Mouse (Mus musculus): ENCODE data around the gene Ap1g2. TPM values are rescaled to one million over a fixed set of nuclear protein-coding genes. Genes with fewer than 3 reads are reported as not detected.

Ap1g2 gene
- 23.2 and 23.3 TPM in 2 replicates for polyA plus RNA-seq (2015; fragmentation: Nextera tagmentation; extraction: Ambion mirVana)

DNA sequence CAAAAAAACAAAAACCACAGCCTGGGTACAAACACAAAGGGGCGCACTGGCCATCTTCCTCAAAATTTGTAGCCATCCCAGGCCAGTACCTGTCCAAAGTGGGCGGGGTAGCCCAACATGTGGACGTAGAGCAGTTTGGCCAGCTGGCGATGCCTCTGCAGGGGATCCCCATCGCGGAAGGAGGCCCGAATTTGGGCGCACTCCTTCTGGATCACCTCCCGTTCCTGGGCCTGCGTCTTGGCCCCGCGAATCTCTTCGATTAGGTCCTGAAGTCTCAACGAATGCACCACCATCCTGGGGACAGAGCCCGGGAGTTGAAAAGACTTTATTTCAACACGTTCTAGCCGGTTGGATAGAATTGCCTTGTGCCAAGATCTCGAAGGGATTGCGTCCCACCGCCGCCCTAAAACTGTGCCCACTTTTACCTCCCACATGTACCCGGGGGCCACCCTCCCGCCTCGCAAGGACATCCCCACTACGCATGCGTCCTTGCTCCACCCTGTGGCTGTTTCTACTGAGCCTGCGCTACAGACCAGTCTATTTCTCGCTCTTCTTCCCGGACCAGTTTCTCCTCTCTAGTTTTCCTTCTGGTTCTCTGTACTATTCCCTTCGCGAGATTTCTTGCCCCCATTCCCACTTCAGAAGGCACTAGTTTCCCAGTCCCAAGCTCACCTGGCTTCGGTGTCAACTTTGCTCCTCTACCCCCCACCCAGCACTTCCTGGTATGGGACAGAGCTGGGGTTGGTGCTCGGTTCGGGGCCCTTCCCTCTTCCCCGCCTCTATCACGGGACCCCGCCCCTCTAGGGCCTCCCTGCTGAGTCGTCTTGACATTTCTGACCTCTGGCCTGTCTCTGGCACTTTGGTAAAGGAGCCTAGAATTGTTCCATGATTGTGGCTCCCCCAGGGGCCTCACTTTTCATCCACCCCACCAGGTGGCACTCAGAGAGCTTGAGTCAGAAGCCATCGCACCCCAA lies at the start of gene Ap1g2:
Ap1g2 (minus strand) TSS at position 758 of the 974 bp plus-strand sequence.
- Histone ChIP-seq H3K36me3 (ENCODE audit: insufficient read depth, low read length) (peaks cover 3% of the 10 kb centered on the region; the same call in 1 of the 2 replicates), H3K4me1 (ENCODE audit: insufficient read depth, low read length) (peaks cover 19% of the 10 kb centered on the region), H3K4me2 (replicated peaks; ENCODE audit: low read depth, low read length) (peak within 1 kb of the TSS; percentile 94), H3K27ac (ENCODE audit: low read length) (peak within 1 kb of the TSS; percentile 71), H3K9me3 (ENCODE audit: low read length) (no peaks in the 10 kb centered on the region), H3K27me3 (ENCODE audit: insufficient read depth, low read length) (peaks cover 18% of the 10 kb centered on the region), H3K4me3 (ENCODE audit: low read length) (peak within 1 kb of the TSS; percentile 56), H3K9ac (replicated peaks; ENCODE audit: low read length) (peak within 1 kb of the TSS; percentile 74)
- under 1% methylated on average over 39 of the region's 39 CpGs for WGBS
- peak; percentile 68 for ATAC-seq (ENCODE audit: low FRiP score, low TSS enrichment)

DNA sequence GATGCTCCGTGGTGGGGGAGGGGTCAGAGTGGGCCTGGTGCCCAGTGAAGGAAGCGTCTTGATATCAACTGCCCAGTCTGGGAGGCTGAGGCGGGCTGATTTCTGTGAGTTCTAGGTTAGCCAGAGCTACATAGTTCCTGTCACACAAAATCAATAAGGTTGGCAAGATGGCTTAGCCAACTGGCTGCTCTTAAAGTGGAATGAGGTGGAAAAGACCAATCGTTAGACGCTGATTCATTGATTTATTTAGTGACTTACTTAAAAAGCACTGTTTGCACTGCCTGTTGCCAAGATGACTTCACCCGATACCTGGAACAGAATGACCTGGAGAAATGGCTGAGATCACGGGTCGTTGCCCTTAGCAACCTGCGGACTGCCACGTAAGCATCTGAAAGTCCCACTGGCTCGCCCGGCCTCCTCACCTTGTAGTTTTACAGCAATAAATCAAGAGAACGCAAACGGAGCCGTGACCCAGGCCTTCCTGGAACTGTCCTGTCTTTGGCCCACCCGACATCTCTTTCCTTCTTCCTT lies 46.6 kb upstream of the Ap1g2 start:
- 69% methylated on average over 16 of the region's 16 CpGs for WGBS
- Histone ChIP-seq H3K27me3 (ENCODE audit: insufficient read depth, low read length) (no peaks in the 10 kb centered on the region), H3K9me3 (ENCODE audit: low read length) (no peaks in the 10 kb centered on the region), H3K4me3 (ENCODE audit: low read length) (no peak overlapping the region), H3K4me1 (ENCODE audit: insufficient read depth, low read length) (peaks cover 9% of the 10 kb centered on the region; the same call in 1 of the 2 replicates), H3K9ac (replicated peaks; ENCODE audit: low read length) (no peak overlapping the region), H3K4me2 (replicated peaks; ENCODE audit: low read depth, low read length) (no peak overlapping the region), H3K27ac (ENCODE audit: low read length) (no peak overlapping the region), H3K36me3 (ENCODE audit: insufficient read depth, low read length) (no peaks in the 10 kb centered on the region)
- ATAC-seq (ENCODE audit: low FRiP score, low TSS enrichment): no peak

DNA sequence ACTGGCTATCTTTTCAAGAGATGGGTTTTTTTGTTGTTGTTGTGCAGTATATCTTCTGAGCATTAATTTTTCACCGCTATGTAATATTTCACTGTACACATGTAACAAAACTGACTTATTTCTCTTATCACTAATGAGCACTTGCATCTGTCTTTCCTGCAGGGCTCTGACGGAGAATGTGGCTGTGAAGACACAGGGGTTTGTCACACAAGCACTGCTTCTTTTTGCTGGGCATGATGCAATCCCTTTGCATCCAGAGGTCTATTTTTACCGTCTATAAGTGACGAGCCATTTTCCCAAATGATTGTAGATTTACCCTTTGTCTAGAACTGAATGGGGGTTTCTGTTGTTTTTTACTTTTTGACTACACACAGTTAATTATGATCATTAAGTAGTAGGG lies 45.8 kb upstream of the Ap1g2 start:
- ATAC-seq (ENCODE audit: low FRiP score, low TSS enrichment): no peak
- peaks cover 5% of the 10 kb centered on the region; the same call in 1 of the 2 replicates for H3K4me1 ChIP-seq (ENCODE audit: insufficient read depth, low read length)
- WGBS: 83% methylated on average over 4 of the region's 4 CpGs

DNA sequence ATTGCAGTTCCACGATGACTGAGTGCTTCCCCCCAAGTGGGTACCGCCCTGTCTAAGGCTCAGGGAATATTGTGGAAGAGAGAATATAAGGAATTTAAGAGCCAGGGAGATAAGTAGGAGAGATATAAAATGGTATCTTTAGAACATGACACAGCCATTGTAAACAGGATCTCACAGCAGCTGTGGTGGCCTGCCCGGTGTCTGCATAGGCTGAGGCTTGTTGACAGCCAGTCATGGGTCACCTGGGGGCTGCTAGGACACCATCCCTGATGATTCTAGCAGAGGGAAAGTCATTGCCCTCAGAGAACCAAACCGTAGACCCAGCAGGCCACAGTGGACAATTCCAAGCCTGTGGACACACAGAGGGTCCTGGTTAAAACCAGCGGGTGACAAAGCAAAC lies 44.6 kb upstream of the Ap1g2 start:
- H3K36me3 ChIP-seq (ENCODE audit: insufficient read depth, low read length): no peaks in the 10 kb centered on the region
- H3K27ac ChIP-seq (ENCODE audit: low read length): no peak overlapping the region
- 66% methylated on average over 5 of the region's 5 CpGs for WGBS
- H3K9ac ChIP-seq (replicated peaks; ENCODE audit: low read length): no peak overlapping the region
- no peaks in the 10 kb centered on the region for H3K9me3 ChIP-seq (ENCODE audit: low read length)
- H3K4me3 ChIP-seq (ENCODE audit: low read length): no peak overlapping the region
- H3K27me3 ChIP-seq (ENCODE audit: insufficient read depth, low read length): no peaks in the 10 kb centered on the region
- H3K4me1 ChIP-seq (ENCODE audit: insufficient read depth, low read length): 0 out of 2 replicates have a peak, but pooled peaks cover 3% of the 10 kb centered on the region
- no peak overlapping the region for H3K4me2 ChIP-seq (replicated peaks; ENCODE audit: low read depth, low read length)
- ATAC-seq (ENCODE audit: low FRiP score, low TSS enrichment): no peak

More for the DNA sequence above, 45.8 kb upstream of the Ap1g2 start:
- Histone ChIP-seq H3K27ac (ENCODE audit: low read length) (no peak overlapping the region), H3K4me2 (replicated peaks; ENCODE audit: low read depth, low read length) (no peak overlapping the region), H3K36me3 (ENCODE audit: insufficient read depth, low read length) (no peaks in the 10 kb centered on the region), H3K9ac (replicated peaks; ENCODE audit: low read length) (no peak overlapping the region), H3K27me3 (ENCODE audit: insufficient read depth, low read length) (no peaks in the 10 kb centered on the region), H3K4me3 (ENCODE audit: low read length) (no peak overlapping the region), H3K9me3 (ENCODE audit: low read length) (no peaks in the 10 kb centered on the region)

DNA sequence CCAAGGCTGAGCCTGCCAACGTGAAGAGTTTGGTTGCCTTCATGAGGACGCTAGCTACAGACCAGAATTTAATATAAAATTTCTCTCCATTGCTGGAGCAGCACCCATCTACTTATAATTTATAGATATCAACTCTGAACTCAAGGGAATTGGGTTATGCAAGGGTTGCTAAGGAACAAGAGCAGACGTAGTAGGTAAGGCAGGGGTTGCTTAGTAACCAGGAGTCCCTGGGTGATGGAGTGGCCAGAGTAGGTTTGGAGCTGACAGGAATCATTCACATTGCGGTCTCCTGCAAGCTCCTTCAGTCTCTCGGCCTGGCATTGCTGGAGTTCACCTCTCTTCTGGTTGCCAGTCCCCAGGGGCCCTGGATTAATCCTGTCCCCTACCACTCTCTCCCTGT lies 42.6 kb upstream of the Ap1g2 start:
- WGBS: 78% methylated on average over 5 of the region's 5 CpGs
- Histone ChIP-seq H3K27me3 (ENCODE audit: insufficient read depth, low read length) (no peaks in the 10 kb centered on the region), H3K4me3 (ENCODE audit: low read length) (no peak overlapping the region), H3K9ac (replicated peaks; ENCODE audit: low read length) (no peak overlapping the region), H3K4me2 (replicated peaks; ENCODE audit: low read depth, low read length) (no peak overlapping the region), H3K36me3 (ENCODE audit: insufficient read depth, low read length) (no peaks in the 10 kb centered on the region), H3K9me3 (ENCODE audit: low read length) (no peaks in the 10 kb centered on the region), H3K4me1 (ENCODE audit: insufficient read depth, low read length) (0 out of 2 replicates have a peak, but pooled peaks cover 3% of the 10 kb centered on the region), H3K27ac (ENCODE audit: low read length) (no peak overlapping the region)
- no peak for ATAC-seq (ENCODE audit: low FRiP score, low TSS enrichment)

DNA sequence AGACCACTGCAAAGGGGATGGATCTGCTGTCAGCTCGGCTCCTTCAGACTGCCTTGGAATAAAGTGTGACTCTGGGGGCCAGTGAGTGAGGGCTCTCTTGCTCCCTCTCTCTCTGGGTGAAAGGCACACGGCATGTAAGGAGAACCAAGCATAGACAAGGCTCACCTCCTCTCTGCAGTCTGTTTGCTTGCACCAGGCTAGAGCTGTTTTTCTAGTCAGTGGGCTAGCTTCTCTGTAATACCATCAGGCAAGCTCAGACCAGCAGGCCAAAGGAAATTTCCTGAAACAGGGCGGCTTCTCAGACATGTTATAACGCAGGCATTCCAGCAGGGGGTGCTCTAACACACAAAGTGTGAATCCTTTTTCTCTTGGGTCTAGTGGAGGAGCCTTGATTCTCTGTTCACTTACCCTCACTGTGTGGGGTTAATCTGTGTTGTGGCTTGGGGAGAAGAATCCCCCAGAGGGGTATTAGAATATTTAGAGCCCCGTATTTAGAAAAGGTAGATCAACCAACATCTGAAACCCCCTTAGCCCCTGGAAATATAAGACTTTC lies 42.0 kb upstream of the Ap1g2 start:
- Histone ChIP-seq H3K4me2 (replicated peaks; ENCODE audit: low read depth, low read length) (no peak overlapping the region), H3K36me3 (ENCODE audit: insufficient read depth, low read length) (no peaks in the 10 kb centered on the region), H3K27me3 (ENCODE audit: insufficient read depth, low read length) (no peaks in the 10 kb centered on the region), H3K27ac (ENCODE audit: low read length) (no peak overlapping the region), H3K9ac (replicated peaks; ENCODE audit: low read length) (no peak overlapping the region), H3K9me3 (ENCODE audit: low read length) (no peaks in the 10 kb centered on the region), H3K4me3 (ENCODE audit: low read length) (no peak overlapping the region), H3K4me1 (ENCODE audit: insufficient read depth, low read length) (0 out of 2 replicates have a peak, but pooled peaks cover 3% of the 10 kb centered on the region)
- ATAC-seq (ENCODE audit: low FRiP score, low TSS enrichment): 0 out of 2 replicates have a peak, but pooled peaks have one; percentile 39
- 27% methylated on average over 5 of the region's 5 CpGs for WGBS

DNA sequence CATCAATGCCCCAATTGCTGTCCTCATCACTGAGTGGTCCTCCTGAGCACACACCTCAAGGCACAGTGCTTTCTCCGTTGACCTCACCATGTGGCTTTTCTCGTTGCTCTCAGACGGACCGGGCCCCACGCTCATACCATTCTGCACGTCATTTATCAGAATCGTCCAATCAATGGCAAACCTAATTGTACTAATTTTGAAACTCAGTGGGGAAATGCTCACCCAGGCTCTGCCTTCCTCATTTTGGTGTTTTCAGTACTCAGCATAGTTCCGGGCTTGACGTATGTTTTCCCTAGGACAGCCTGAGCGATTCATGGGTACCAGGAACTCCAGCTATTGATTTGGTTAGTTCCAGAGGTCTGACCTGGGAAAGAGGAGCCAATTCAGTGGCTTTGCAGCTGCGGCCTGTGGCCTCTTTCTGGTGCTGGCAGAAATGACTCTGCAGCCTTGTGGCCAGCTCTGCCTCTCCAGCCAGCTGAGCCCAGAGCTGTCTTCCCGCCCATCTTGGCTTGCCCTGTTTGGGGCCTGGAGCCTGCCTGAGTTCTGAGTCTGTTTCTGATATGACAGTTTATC lies 40.5 kb upstream of the Ap1g2 start:
- H3K9me3 ChIP-seq (ENCODE audit: low read length): no peaks in the 10 kb centered on the region
- H3K4me1 ChIP-seq (ENCODE audit: insufficient read depth, low read length): 0 out of 2 replicates have a peak, but pooled peaks cover 3% of the 10 kb centered on the region
- H3K4me3 ChIP-seq (ENCODE audit: low read length): no peak overlapping the region
- no peak overlapping the region for H3K9ac ChIP-seq (replicated peaks; ENCODE audit: low read length)
- no peaks in the 10 kb centered on the region for H3K36me3 ChIP-seq (ENCODE audit: insufficient read depth, low read length)
- H3K27ac ChIP-seq (ENCODE audit: low read length): no peak overlapping the region
- WGBS: 86% methylated on average over 12 of the region's 12 CpGs
- ATAC-seq (ENCODE audit: low FRiP score, low TSS enrichment): no peak
- H3K27me3 ChIP-seq (ENCODE audit: insufficient read depth, low read length): no peaks in the 10 kb centered on the region
- no peak overlapping the region for H3K4me2 ChIP-seq (replicated peaks; ENCODE audit: low read depth, low read length)

DNA sequence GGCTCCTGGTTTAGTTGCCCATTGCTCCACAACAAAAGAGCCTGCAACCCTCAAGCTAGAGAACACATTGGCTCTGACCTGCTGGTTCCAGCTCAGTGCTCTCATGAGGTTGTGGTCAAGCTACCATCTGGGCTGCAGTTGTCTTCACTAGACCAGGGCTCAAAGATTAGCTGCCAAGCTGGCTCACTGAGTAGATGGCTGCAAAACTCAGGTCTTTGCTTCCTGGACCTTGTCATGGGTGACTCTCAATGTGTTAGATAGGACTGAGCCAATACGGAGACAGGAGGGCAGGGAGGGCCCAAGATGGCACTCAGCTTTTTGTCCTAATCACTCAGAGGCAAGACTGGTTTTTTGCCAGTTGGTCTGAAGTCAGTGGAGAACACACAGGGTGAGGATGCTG lies 39.9 kb upstream of the Ap1g2 start:
- no peak for ATAC-seq (ENCODE audit: low FRiP score, low TSS enrichment)
- Histone ChIP-seq H3K4me1 (ENCODE audit: insufficient read depth, low read length) (no peaks in the 10 kb centered on the region), H3K27ac (ENCODE audit: low read length) (no peak overlapping the region), H3K36me3 (ENCODE audit: insufficient read depth, low read length) (no peaks in the 10 kb centered on the region), H3K4me3 (ENCODE audit: low read length) (no peak overlapping the region), H3K4me2 (replicated peaks; ENCODE audit: low read depth, low read length) (no peak overlapping the region), H3K9ac (replicated peaks; ENCODE audit: low read length) (no peak overlapping the region), H3K9me3 (ENCODE audit: low read length) (no peaks in the 10 kb centered on the region), H3K27me3 (ENCODE audit: insufficient read depth, low read length) (no peaks in the 10 kb centered on the region)
- 83% methylated on average over 1 of the region's 1 CpGs for WGBS

DNA sequence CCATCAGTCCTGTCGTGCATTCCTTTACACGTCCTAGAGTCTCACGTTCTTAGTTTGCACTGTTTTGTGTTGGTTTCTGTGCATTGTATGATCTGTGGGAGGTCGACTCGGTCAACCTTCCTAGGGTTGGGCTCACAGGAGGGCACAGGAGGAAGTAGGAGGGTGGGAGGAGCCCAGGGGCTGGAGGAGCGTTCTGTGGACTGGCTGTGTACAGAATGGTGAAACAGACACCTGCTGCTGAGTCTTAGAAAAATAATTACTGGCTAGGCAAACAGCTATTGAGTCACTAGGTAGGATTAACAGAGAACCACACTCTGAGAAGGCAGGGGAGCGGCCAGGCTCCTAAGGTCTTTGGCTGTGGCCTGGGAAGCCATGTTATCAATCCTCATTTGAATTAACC lies 32.9 kb upstream of the Ap1g2 start:
- Histone ChIP-seq H3K4me3 (ENCODE audit: low read length) (no peak overlapping the region), H3K4me1 (ENCODE audit: insufficient read depth, low read length) (peaks cover 13% of the 10 kb centered on the region; the same call in 1 of the 2 replicates), H3K36me3 (ENCODE audit: insufficient read depth, low read length) (no peaks in the 10 kb centered on the region), H3K9me3 (ENCODE audit: low read length) (no peaks in the 10 kb centered on the region), H3K9ac (replicated peaks; ENCODE audit: low read length) (peak overlapping the region; percentile 9; the same call in 1 of the 2 replicates), H3K27me3 (ENCODE audit: insufficient read depth, low read length) (no peaks in the 10 kb centered on the region), H3K27ac (ENCODE audit: low read length) (peak overlapping the region; percentile 33; the same call in 1 of the 2 replicates), H3K4me2 (replicated peaks; ENCODE audit: low read depth, low read length) (peak overlapping the region; percentile 19; the same call in 1 of the 2 replicates)
- 41% methylated on average over 7 of the region's 7 CpGs for WGBS
- peak; percentile 70 for ATAC-seq (ENCODE audit: low FRiP score, low TSS enrichment)

Data from kidney, embryonic 16.5 days (tissue).